Mouse (Mus musculus) megakaryocyte, embryonic 14.5 days (primary cell): Measurements from ENCODE around the gene Agmat.

Experiments
- FLI1 ChIP-seq: IDR thresholded peaks from 2 replicates; pipeline ENCODE4 v1.6.1; 2012; ENCODE audit warnings: low read length, inconsistent platforms, mixed read lengths
- GATA1 ChIP-seq: IDR thresholded peaks from 3 replicates; pipeline ENCODE4 v1.6.1; 2012; ENCODE audit warnings: mixed read lengths, low read length, inconsistent platforms, borderline replicate concordance

- TF ChIP-seq GATA1 (no peak), FLI1 (no peak)
Observed at GRCm38 (mm10) chr4:141787046-141787445, 40.6 kb downstream of the Agmat start.
